Mouse (Mus musculus) myocyte (in vitro differentiated cells): ENCODE measurements around the gene Mthfd1. TPM values are rescaled to one million over a fixed set of nuclear protein-coding genes. Genes with fewer than 3 reads are reported as not detected.

Experiments used
- H3K27me3 ChIP-seq: one replicate; pipeline ENCODE4 v1.6.1; 2011; ENCODE audit not compliant: control insufficient read depth, insufficient read depth, insufficient read length
- H3K36me3 ChIP-seq: one replicate; pipeline ENCODE4 v1.6.1; 2011; ENCODE audit not compliant: control insufficient read depth, insufficient read depth
- H3K4me2 ChIP-seq: one replicate; pipeline ENCODE4 v1.6.1; 2011; ENCODE audit warnings: low read depth, control low read depth
- H3K4me3 ChIP-seq: one replicate; pipeline ENCODE4 v1.5.1; 2011; ENCODE audit warnings: mild to moderate bottlenecking, control low read depth, moderate library complexity
- H3K79me2 ChIP-seq: one replicate; pipeline ENCODE4 v1.6.1; 2011; ENCODE audit not compliant: control insufficient read depth, insufficient read depth
- H3ac ChIP-seq: one replicate; pipeline ENCODE4 v1.6.1; 2011; ENCODE audit not compliant: control insufficient read depth, insufficient read length
- CEBPB ChIP-seq: IDR thresholded peaks from 2 replicates; pipeline ENCODE4 v1.6.1; 2011; ENCODE audit warnings: mild to moderate bottlenecking, moderate library complexity; ENCODE audit not compliant: poor library complexity, insufficient read depth, severe bottlenecking
- E2F4 ChIP-seq: IDR thresholded peaks from one replicate; pipeline ENCODE4 v1.6.1; 2011; ENCODE audit warnings: mild to moderate bottlenecking, control low read depth, moderate library complexity; ENCODE audit not compliant: insufficient read depth
- MAX ChIP-seq: IDR thresholded peaks from one replicate; pipeline ENCODE4 v1.6.1; 2011; ENCODE audit warnings: low read depth, mild to moderate bottlenecking, control low read depth
- MYOD1 ChIP-seq, 3 experiments: IDR thresholded peaks; one replicate each; pipeline ENCODE4 v1.6.1; 2011; ENCODE audit warnings: control low read depth in 2 of 3, low read depth in 2 of 3, mild to moderate bottlenecking in 2 of 3, moderate library complexity in 1 of 3; ENCODE audit not compliant: insufficient read length in 2 of 3, control insufficient read depth in 1 of 3
- MYOG ChIP-seq, 3 experiments: IDR thresholded peaks; one replicate each; pipeline ENCODE4 v1.6.1; 2011; ENCODE audit warnings: control low read depth in 2 of 3, low read depth in 2 of 3, mild to moderate bottlenecking in 2 of 3; ENCODE audit not compliant: insufficient read length in 2 of 3, control insufficient read depth in 1 of 3, insufficient read depth in 1 of 3
- POLR2A ChIP-seq: IDR thresholded peaks from one replicate; pipeline ENCODE4 v1.6.1; 2011; ENCODE audit warnings: low read depth, mild to moderate bottlenecking, control low read depth, moderate library complexity; ENCODE audit not compliant: insufficient read length
- POLR2AphosphoS2 ChIP-seq: IDR thresholded peaks from one replicate; pipeline ENCODE4 v1.6.1; 2011; ENCODE audit warnings: low read depth, control low read depth; ENCODE audit not compliant: insufficient read length
- REST ChIP-seq: IDR thresholded peaks from one replicate; pipeline ENCODE4 v1.6.1; 2011; ENCODE audit warnings: mild to moderate bottlenecking, control low read depth, moderate library complexity; ENCODE audit not compliant: insufficient read depth, insufficient read length
- SRF ChIP-seq: IDR thresholded peaks from one replicate; pipeline ENCODE4 v1.6.1; 2011; ENCODE audit warnings: low read depth; ENCODE audit not compliant: control insufficient read depth, insufficient read length
- TCF12 ChIP-seq: IDR thresholded peaks from one replicate; pipeline ENCODE4 v1.6.1; 2011; ENCODE audit warnings: mild to moderate bottlenecking, control low read depth; ENCODE audit not compliant: poor library complexity, insufficient read depth, severe bottlenecking
- TCF3 ChIP-seq: IDR thresholded peaks from one replicate; pipeline ENCODE4 v1.6.1; 2011; ENCODE audit warnings: low read depth, control low read depth; ENCODE audit not compliant: insufficient read length
- USF1 ChIP-seq: IDR thresholded peaks from one replicate; pipeline ENCODE4 v1.6.1; 2011; ENCODE audit warnings: low read depth, mild to moderate bottlenecking, control low read depth, moderate library complexity
- polyA plus RNA-seq: library from polyadenylated mRNA; unstranded; fragments of >200 nt; fragmentation: generic; extraction: Trizol; gene quantifications from one replicate; pipeline ENCODE4 v1.2.1, GENCODE M21; 2012; ENCODE audit warnings: missing spikeins

Mthfd1 gene
- polyA plus RNA-seq, 1 experiment = 31.8 TPM

- no peaks in the 10 kb centered on the region for H3K27me3 ChIP-seq
- no peak overlapping the region for H3K4me2 ChIP-seq
- H3K4me3 ChIP-seq = no peak overlapping the region
- no peaks in the 10 kb centered on the region for H3K79me2 ChIP-seq
- TF ChIP-seq POLR2AphosphoS2 (no peak), TCF12 (no peak)
- H3K36me3 ChIP-seq = no peaks in the 10 kb centered on the region
- no peak overlapping the region for H3ac ChIP-seq
These were observed 13.3 kb upstream of the Mthfd1 start for GRCm38 (mm10) chr12:76241833-76242232.

GRCm38 (mm10) chr12:76244981-76245380 is 10.1 kb upstream of the Mthfd1 start:
- no peak overlapping the region for H3K4me2 ChIP-seq
- H3K36me3 ChIP-seq = no peaks in the 10 kb centered on the region
- H3ac ChIP-seq = no peak overlapping the region
- H3K79me2 ChIP-seq = no peaks in the 10 kb centered on the region
- H3K27me3 ChIP-seq = no peaks in the 10 kb centered on the region
- no peak overlapping the region for H3K4me3 ChIP-seq
- TF ChIP-seq TCF3 = no peak
- TF ChIP-seq SRF = no peak
- no peak for TF ChIP-seq REST
- no peak for TF ChIP-seq USF1
- TF ChIP-seq TCF12 = no peak
- no peak for TF ChIP-seq MYOD1 (IDR thresholded peaks at IDR 0.05; ENCODE audit: control insufficient read depth in 1 of 3, insufficient read length in 2 of 3, low read depth in 2 of 3)
- no peak for TF ChIP-seq POLR2AphosphoS2
- TF ChIP-seq CEBPB = no peak
- no peak for TF ChIP-seq MYOG (IDR thresholded peaks at IDR 0.05; ENCODE audit: control insufficient read depth in 1 of 3, insufficient read depth in 1 of 3, insufficient read length in 2 of 3, low read depth in 2 of 3)
- TF ChIP-seq POLR2A = no peak
- TF ChIP-seq MAX = no peak
- no peak for TF ChIP-seq E2F4

GRCm38 (mm10) chr12:76246646-76247045 is 8.5 kb upstream of the Mthfd1 start, which contains the start of gene Tex21:
Tex21 (minus strand) TSS chr12:76246746.
- Histone ChIP-seq H3K36me3 (no peaks in the 10 kb centered on the region), H3K27me3 (no peaks in the 10 kb centered on the region), H3K79me2 (no peaks in the 10 kb centered on the region), H3ac (no peak within 1 kb of the TSS), H3K4me3 (no peak within 1 kb of the TSS), H3K4me2 (no peak within 1 kb of the TSS)
- no peak for TF ChIP-seq POLR2AphosphoS2
- TF ChIP-seq MYOG (IDR thresholded peaks at IDR 0.05; ENCODE audit: control insufficient read depth in 1 of 3, insufficient read depth in 1 of 3, insufficient read length in 2 of 3, low read depth in 2 of 3) = no peak
- no peak for TF ChIP-seq TCF3
- TF ChIP-seq POLR2A = no peak
- no peak for TF ChIP-seq USF1
- no peak for TF ChIP-seq MAX
- no peak for TF ChIP-seq E2F4
- no peak for TF ChIP-seq CEBPB
- no peak for TF ChIP-seq SRF

DNA sequence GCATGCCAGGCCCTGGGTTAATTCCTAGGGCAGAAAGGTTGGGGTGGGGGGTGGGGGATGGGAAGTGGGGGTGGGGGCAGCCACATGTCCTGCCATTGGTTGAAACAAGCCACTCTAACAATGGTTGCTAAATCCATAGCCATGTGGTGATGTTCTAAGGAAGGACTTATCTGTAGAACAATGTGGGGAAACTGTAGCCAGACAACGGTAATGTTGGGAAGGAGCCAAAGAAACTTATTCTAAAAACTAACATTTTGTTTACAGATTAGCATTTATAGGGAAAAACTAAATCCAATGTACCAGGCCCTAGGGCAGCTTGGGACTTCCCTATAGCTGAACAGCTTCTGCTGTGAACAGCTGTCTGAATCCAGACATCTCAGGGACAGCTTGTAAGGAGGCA is 2.0 kb upstream of the Mthfd1 start:
- no peak overlapping the region for H3K4me3 ChIP-seq
- H3ac ChIP-seq = no peak overlapping the region
- TF ChIP-seq POLR2AphosphoS2 (no peak), MAX (no peak), TCF12 (no peak), USF1 (no peak), CEBPB (no peak), POLR2A (no peak), REST (no peak), MYOG (IDR thresholded peaks at IDR 0.05; ENCODE audit: control insufficient read depth in 1 of 3, insufficient read depth in 1 of 3, insufficient read length in 2 of 3, low read depth in 2 of 3) (no peak), MYOD1 (IDR thresholded peaks at IDR 0.05; ENCODE audit: control insufficient read depth in 1 of 3, insufficient read length in 2 of 3, low read depth in 2 of 3) (no peak), TCF3 (no peak), E2F4 (no peak), SRF (no peak)
- H3K4me2 ChIP-seq = no peak overlapping the region
- no peaks in the 10 kb centered on the region for H3K36me3 ChIP-seq
- peaks cover 24% of the 10 kb centered on the region for H3K79me2 ChIP-seq
- H3K27me3 ChIP-seq = no peaks in the 10 kb centered on the region

- TF ChIP-seq POLR2A (no peak), E2F4 (no peak), POLR2AphosphoS2 (no peak), USF1 (no peak), CEBPB (no peak), TCF12 (no peak), SRF (no peak), MYOD1 (IDR thresholded peaks at IDR 0.05; ENCODE audit: control insufficient read depth in 1 of 3, insufficient read length in 2 of 3, low read depth in 2 of 3) (no peak), REST (no peak), TCF3 (no peak), MYOG (IDR thresholded peaks at IDR 0.05; ENCODE audit: control insufficient read depth in 1 of 3, insufficient read depth in 1 of 3, insufficient read length in 2 of 3, low read depth in 2 of 3) (no peak), MAX (no peak)
These were observed 1.5 kb upstream of the Mthfd1 start for GRCm38 (mm10) chr12:76253591-76253990.

More at GRCm38 (mm10) chr12:76253591-76253990, 1.5 kb upstream of the Mthfd1 start:
- Histone ChIP-seq H3K27me3 (no peaks in the 10 kb centered on the region), H3K36me3 (no peaks in the 10 kb centered on the region), H3ac (no peak overlapping the region), H3K79me2 (peaks cover 30% of the 10 kb centered on the region), H3K4me3 (no peak overlapping the region), H3K4me2 (peak overlapping the region; percentile 96)
